Mouse (Mus musculus) frontal cortex, postnatal 25 days (tissue): Measurements from ENCODE around the gene Ccdc40.
A peak's percentile ranks its signal among the peaks of the same experiment; 100 is the strongest.
"Not testable (repeated sequence)": the region's sequence is repeated elsewhere in the genome, so short reads cannot be mapped to it uniquely, and the experiment has no call there.

Experiments used
- DNase-seq, 2 experiments: peaks; one replicate each; pipeline ENCODE4 v3.0.0; 2022; ENCODE audit warnings: low spot score in 2 of 2

The Ccdc40 gene

DNA sequence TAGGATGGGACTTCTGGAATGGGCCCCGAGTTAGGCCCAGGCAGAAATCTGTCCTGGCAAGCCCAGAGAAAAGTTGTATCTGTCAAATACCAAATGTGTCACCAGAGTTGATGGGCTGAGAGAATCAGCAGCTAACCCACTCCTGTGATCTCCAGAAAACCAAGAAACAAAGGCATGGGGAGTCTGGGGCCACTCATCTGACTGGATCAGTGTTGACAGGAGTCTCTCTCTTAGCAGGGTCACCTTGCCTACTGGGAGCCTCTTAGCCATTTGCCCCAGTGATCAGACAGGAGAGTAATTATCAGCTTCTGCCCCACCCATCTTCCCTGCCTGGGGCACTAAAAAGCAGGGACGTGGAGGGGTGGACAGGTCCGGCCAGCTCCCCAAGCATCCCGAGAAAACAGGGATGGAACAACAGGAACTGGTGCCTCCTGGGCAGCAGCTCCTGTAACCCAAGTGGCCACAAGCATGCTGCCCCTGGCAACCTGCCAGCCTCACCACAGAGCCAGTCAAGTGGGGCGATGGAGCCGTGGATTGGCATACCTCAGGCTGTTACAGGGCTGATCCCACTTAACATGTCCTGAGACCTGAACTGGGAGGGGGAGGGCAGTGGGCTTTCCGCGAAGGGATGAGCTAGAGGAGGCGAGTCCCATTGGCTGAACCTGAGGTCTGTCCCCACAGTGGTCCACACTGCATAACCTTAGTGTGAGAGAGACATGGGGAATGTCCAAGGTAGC, 57.6 kb downstream of the Ccdc40 start:
- DNase-seq, result no peak

DNA sequence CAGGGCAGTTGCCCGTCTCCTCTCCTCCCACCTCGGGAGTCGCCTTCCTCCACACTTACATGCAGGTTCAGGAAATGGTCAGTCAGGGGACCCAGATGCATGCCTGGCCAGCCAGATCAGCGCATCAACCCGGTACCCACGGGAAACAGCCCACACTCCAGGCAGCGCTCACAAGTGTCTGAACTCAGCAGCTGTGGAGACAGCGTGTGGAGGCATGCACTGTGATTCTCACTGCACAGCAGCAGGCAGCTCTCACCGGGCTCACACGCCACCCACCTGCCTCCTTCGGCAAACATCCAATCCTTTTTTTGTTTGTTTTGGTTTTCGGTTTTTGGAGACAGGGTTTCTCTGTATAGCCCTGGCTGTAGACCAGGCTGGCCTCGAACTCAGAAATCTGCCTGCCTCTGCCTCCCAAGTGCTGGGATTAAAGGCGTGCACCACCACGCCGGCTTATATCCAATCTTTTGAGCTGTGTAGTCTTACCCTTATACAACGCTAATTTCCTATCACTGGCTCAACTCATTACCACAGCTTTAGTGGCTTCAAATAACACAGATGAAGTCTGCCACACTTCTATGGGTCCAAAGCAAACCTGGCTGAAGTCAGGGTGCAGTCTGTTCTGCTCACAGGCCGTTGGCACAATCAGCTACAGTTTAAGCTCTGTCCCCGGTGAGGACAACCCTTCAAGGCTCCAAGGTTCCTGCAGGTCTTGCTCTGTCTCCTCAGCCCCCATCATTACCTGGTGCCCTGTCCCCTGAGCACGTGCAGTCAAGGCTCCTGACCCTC, 59.0 kb downstream of the Ccdc40 start:
- no peak for DNase-seq

GRCm38 (mm10) chr11:119292861-119293260, 64.5 kb downstream of the Ccdc40 start:
- not testable (repeated sequence) for DNase-seq

- DNase-seq, result no peak
Measured at GRCm38 (mm10) chr11:119297996-119298395, 69.6 kb downstream of the Ccdc40 start.

GRCm38 (mm10) chr11:119298917-119299316, 70.5 kb downstream of the Ccdc40 start:
- no peak for DNase-seq

GRCm38 (mm10) chr11:119299391-119300245, 71.2 kb downstream of the Ccdc40 start, which contains the start of gene Eif4a3:
Gene Eif4a3, minus strand, starts transcription at chr11:119300089.
- peak; percentile 89 to 92 for DNase-seq

- DNase-seq, result no peak
Measured at GRCm38 (mm10) chr11:119300246-119300935, 72.0 kb downstream of the Ccdc40 start.

DNA sequence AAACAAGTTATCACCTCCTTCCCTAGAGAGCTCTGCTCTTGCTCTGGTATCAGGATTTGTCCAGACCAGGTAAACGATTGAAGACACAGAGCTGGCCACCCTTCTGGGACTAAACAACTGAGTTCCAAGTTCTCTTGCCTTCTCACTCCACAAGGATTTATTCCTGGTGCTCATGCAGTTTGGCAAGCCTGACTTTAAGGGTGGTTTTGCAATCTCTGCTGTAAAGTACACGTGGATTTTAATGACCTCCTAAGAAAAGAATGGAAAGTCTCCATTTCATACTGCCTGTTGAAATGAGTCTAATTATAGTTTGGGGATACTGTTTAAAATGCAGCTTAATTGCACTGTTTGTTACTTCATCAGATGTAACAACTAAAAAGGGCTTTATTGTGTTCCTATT, 72.6 kb downstream of the Ccdc40 start:
- no peak for DNase-seq

- no peak for DNase-seq
Measured at GRCm38 (mm10) chr11:119304904-119305712, 76.7 kb downstream of the Ccdc40 start.

DNA sequence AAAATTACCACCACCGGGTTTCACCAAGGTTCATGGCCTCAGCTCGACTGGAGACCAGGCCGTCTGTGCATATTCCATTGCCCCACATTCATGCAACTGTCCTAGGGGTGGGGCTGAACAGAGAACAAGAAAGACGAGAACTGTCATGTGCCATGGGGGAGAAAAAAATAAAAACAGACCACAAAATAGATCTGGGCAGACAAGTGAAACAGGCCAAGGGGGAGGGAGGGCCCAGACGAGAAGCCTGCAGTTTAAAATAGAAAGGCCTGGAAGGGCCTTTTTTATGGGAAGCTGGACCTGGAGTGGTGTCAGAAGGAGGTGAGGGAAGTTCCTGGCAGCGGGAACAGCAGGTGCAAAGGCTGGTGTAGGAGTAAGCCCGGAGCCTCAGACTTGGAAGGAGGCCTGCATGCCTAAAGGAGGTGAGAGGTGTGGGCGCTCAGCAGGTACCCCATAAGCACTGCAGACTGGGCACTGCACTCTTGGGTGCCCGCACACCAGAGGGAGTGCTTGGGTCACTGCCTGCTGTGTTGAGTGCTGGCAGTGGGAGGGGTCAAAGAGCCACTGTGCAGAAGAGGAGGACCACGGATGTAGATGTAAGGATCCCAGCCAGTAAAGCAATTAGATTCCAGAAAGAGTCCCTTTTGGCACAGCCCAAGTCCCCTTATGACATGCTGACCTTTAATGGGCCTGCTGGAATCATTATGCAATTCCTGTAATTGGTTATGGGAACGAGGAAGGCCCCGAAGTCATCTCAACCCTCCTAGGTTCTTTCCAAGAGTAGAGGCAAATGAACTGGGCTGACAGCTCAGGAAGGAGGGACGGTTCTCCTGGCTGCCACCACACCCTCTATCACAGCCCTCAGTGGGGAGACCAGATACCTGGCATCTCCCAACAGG, 78.6 kb downstream of the Ccdc40 start:
- no peak for DNase-seq

GRCm38 (mm10) chr11:119307658-119307867, 79.2 kb downstream of the Ccdc40 start, which contains the start of gene Card14:
Gene Card14, plus strand, starts transcription at chr11:119307768.
- DNase-seq, result no peak

GRCm38 (mm10) chr11:119307916-119308315, 79.5 kb downstream of the Ccdc40 start:
- no peak for DNase-seq

DNA sequence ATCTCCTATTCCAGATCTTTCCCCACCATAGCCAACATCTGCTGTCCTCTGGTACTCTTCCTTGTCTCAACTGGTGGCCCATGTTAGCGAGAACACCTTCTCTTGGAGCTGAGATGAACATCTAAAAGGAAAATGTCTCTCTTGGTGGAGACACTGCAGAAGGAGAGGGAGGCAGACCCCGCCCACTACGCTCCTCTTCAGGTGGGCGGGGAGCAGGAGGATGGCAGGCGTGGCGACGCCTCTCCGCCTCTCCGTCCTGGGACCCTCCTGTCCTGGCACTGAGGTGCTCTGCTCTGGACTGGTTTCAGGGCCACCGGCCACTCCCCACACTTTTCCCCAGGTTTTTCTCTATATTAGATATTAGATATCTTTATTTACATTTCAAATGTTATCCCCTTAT, 82.2 kb downstream of the Ccdc40 start:
- DNase-seq, result no peak

DNA sequence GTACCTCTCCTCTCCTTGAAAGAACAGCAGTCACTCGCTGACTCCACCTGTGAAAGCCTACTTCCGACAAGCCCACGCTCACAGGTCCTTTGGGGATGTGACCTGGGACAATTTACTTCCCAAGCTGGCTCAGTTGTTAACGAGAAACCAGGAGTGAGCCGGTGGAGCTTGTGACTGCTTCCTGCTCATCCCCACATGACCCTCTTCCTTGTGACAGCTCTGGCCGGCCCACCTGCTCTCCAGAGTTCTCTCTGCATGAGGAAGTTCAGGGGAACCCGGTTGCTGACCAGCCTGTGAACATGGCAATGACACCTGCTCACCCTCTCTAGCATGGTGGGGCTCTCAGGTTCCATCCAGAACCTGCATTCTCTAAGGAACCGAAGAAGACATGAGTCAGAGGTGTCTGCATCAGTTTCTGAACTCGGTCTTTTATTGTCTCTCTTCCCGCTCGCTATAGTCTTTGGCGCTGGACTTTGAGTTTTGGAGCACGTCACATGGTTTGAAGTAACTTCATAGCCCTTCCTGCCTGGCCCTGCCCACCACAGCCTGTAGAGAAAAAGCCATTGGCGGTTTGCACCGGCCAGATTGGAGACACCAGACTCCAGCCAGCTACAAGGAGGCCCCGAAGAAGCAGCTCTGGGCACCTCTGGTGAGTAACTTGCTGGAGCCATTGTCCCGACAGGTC, 86.0 kb downstream of the Ccdc40 start:
- no peak for DNase-seq
